Mouse (Mus musculus) induced T-regulatory cell, adult 2 months (primary cell): ENCODE data around the gene 1810009A15Rik.
A peak's percentile ranks its signal among the peaks of the same experiment; 100 is the strongest.
"Not testable (repeated sequence)": the region's sequence is repeated elsewhere in the genome, so short reads cannot be mapped to it uniquely, and the experiment has no call there.

Source experiments
- DNase-seq: peaks from one replicate; pipeline ENCODE4 v3.0.0-alpha.2; 2012; ENCODE audit warnings: low read depth

The 1810009A15Rik gene

DNA sequence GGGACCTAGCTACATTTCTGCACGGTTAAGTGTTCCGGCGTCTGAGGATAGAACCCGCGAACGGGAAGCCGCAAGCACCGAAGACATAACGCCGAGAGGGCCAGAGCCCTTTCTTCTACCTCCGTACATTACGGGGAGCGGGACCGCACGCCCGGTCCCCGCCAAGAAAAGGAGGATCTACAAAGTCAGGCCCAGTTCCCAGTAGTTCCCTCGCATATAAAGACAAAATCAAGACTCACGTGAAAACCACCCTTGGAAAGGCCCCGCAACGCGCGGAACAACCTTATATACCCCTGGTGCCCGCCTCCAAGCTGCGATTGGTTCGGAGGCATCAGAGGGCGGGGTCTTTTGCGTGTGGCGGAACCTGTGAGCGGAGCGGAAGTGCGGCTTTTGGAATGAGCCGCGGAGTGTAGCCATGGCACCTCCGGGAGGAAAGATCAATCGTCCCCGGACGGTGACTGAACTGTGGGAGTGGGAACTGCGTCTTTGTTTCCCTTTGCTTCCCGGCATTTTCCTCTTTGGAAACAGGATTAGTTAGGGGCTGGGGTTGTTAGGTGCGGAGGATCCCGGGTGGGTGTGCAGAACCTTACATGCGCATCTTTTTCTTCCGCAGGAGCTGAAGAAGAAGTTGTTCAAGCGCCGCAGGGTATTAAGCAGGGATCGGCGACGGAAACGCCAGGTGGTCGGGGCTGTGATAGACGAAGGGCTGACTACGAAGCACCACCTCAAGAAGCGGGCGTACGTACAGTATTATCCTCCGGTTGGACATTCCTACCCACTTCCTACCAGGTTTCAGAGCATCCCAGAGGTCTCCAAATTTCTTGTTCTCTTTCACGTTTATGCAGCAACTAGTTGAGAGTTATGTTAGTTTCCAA is at the start of gene 1810009A15Rik, which contains the start of gene Gm49416:
Gene 1810009A15Rik (plus strand): TSS at position 343 of the 875 bp plus-strand sequence.
Gene Gm49416 (plus strand): TSS at position 416 of the 875 bp plus-strand sequence.
- peak; percentile 99 for DNase-seq

DNA sequence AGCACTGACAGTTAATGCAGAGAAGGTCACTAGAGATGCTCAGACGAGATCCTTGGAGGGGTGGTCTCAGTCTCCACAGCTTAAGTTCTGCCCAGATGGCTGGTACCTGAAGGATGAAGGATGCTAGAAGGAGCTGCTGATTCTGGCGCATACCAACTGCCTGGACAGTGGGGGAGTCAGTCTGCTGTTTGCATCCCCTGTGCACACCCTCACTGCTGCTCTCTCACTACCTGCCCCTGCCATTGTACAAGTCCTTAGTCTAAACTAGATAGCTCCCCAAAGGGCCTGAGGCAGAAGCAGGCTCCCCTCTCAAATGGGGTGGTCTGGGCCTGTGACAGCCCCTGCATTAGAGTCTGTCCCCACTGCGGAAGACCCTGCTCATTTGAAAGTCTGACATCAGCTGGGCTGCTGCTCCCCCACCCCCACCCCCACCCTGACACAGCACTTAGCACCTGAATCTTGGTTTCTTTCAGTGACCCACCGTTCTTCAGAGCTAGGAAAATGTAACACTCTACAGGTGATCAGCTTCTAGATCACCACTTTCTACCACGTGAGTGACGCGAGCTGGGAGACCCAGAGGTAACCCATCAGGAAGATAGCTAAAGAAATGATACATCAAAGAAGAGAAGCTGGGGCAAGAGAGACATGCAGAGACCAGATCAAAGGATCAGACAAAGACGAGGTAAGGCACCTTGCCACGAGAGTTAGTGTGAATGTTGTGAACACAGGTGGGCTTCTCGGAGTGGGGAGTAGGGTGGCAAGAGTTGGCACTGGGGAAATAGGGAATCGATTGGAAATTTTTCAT is 49.3 kb upstream of the 1810009A15Rik start, which contains the start of gene Gng3:
Gene Gng3 (minus strand): TSS at position 92 of the 805 bp plus-strand sequence.
- DNase-seq, result peak; percentile 31

DNA sequence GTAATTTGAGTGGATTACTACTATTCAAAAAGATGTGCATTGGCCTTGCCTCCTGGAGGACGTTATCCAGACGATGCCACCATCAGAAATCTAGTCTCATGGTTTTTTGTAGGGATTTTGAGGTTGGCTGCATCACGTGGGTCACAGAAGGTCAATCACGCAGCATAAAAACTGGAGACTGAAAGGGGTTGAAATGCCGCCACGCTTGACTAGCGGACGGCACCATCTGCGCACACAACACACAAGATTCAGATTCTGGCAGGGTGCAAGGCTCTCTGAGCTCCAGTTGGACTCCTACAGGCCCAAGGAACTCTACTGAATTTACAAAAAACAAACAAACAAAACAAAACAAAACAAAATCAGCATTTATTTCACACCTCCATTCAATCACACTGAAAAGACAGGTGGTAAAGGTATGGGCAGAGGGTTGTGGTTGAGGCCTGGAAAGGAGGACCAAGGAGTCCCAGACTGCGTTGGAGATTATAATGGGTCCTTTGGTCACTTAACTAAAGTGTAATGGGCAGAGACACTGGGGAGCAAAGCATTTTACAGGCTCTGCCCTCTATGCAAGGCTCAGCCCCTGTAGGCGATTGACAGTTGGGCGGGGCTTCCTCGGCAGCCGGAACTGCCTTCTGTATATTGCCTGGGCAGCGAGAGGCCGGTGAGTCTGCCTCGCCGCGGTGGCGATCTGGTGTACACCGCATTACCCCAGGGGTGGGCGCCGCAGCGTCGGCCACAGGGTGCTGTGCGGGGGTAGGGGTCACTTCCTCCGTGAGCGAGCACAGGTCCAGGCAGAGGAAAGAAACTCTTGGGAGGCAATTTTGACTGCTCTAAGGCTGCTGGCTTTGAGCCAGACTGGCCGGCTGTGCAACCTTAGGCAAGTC is 48.5 kb upstream of the 1810009A15Rik start:
- peak; percentile 76 for DNase-seq

DNA sequence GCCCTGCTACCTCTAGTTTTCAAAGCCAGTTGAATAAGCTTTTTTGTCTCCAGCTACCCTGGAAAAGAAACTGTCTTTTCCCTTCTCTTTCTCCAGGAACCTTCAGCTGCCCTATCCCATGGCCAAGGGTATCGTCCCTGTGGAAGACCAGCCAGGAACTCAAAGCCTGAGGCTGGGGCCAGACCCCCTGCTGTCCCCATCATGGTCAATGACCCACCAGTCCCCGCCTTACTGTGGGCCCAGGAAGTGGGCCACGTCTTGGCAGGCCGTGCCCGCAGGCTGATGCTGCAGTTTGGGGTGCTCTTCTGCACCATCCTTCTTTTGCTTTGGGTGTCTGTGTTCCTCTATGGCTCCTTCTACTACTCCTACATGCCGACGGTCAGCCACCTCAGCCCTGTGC is 47.6 kb upstream of the 1810009A15Rik start:
- no peak for DNase-seq

DNA sequence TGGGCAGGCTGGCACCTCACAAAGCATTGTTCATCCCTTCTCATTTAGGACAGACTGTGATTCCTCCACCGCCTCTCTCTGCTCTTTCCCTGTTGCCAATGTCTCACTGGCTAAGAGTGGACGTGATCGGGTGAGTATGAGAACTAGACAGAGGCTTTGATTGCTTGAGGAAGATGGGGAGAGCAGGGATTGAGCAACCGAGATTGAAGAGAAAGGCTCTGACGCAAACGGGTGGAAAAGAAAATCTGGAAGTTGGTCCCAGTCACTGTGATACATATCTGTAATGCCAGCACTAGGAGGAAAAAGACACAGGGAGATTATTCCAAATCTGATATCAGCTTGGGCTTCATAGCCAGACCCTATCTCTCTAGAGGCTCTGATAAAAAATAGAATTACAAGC is 45.7 kb upstream of the 1810009A15Rik start:
- DNase-seq, result no peak

DNA sequence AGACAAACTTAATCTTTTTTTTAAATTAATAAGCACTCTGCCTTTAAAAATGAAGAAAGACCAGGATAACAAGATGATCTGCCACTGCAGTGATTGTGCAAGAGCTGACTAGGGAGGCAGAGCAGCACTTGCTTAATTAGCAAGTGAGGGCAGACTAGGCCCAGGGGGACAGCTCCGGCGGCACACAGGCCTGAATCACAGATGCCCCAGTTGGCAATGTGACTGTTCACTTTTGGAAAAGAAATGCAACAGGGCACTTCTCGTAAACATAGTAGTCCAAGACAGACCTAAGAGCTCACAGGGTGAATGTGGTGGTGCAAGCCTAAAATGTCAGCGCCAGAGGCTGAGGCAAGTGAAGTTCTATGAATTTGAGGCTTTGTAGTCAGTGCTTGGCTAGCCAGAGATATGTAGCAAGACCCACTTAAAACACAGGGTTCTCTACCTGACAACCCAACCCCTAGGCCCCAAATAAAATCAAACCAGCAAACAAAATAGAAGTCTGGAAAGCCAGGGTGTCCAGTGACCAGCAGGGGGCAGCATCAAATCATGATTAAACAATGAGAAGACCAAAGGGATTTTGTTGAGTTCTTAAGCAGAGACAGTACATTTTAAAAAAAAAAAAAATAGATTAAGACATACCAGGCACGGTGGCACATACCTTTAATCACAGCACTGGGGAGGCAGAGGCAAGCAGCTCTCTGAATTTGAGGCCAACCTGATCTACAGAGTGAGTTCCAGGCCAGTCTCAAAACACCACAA is 44.1 kb upstream of the 1810009A15Rik start:
- peak; percentile 91 for DNase-seq

DNA sequence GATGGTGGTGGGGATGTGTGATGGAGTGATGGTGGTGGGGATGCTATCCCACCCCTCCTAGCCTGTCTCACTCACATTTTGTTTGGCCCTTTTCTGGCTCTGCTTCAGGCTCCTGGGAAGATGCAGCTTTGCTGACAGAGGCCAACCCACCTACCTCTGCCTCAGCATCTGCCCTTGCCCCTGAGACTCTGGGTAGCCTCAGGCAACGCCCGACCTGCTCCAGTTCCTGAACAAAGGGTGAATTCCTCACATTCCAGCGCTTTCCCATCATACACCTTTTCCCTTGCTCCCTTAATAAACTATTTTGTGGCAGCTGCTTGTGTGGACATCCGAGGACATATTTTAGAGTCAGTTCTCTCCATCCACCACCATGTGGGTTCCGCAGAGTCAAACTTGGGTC is 40.3 kb upstream of the 1810009A15Rik start:
- no peak for DNase-seq

DNA sequence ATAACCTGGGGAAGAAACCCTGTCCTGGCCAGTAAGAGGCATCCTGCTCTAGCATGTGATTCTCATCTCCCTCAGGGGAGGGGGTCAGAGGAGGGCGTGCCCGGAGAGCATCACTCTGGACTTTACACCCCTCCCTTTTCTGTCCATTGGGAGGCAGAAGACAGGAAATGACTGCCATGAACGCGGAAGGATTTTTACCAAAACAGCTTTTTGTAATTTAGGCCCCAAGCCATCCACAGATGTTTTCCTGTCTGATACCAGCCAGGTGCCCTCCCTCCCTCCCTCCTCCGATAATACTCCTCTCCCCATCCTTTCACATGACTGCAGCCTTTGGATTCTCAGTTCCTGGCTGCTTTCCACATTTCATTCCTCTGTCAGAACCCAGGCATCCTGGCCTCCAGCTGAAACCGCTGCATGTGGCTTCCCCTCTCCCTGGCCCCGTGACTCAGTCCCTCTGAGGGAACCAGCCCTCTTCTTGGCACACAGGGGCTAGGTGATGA is 38.2 kb upstream of the 1810009A15Rik start, which contains the start of gene Lrrn4cl:
Gene Lrrn4cl (plus strand): TSS at position 367 of the 500 bp plus-strand sequence.
- DNase-seq, result no peak

DNA sequence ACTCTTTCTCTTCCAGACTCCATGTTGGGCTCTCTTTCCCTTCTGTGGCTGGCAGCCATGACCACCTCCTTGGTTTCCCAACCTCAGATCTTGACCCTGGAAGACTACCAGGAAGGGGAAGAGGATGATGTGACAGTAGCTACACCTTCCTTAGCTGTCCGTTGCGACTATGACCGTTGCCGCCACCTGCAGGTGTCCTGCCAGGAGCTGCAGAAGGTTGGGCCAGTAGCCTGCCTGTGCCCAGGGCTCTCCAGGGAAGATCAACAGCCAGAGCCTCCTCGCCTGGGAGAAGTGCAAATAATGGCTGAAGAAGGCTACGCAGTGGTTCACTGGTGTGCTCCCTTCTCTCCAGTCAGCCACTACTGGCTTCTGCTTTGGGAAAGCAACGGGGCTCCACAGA is 37.0 kb upstream of the 1810009A15Rik start:
- no peak for DNase-seq

DNA sequence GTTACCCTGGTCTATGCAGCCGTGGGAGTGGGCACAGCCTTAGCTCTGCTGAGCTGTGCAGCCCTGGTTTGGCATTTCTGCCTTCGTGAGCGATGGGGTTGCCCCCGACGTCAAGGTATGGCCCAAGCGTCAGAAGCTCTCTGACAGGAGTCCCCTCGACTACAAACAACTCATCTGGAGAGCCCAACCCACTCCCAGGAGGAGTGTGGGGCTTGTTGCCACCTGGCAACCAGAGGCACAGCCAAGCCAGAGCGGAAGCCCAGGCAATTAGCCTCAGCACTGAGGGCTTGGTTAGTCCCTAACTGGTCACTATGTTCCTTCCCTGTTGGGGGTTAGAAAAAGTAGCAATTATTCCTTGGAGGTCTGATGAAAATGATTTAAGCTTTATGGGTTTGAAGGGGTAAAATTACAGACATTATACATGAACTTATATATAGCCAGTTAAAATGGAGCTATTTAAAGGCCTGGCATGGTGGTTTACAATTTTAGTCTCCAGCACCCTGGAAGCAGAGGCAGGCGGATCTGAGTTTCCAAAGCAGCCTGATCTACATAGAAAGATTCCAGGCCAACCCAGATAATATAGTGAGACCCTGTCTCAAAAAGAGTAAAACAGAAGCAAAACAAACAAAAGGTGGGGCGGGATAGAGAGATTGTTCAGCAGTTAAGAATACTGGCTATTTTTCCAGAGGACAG is 36.3 kb upstream of the 1810009A15Rik start:
- no peak for DNase-seq

DNA sequence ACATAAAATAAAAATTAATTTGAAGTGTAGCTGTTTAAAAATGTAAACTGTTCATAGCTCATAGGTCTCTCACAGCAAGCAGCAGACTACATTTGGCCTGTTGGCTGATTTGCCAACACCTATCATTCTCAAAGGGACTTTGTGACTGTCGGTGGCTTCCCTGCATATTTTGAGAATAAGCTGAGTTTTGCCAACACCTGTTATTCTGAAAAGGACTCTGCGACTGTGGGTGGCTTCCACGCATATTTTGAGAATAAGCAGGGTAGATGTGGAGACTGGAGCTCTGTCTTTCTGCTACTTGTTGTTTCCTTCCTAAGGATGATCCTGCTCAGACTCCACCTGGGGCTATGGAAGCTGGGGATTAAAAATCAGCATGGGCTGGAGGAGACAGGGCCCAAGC is 35.5 kb upstream of the 1810009A15Rik start:
- DNase-seq, result no peak

DNA sequence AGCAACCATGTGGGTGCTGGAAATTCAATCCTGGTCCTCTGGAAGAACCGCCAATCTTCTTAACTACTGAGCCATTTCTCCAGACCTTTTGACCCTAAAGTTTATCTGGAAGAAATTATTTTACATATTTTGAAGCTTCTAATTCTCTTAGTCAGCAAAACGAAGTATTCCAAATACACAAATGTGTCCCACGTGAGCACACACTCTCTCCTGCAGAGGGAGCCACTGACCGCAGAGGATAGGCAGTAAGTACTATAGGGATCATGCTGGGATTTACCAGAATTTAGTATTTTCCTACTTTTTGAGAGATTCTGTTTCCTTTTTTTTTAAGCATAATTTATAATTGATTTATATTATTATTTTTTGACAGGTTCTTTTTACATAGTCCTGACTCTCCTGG is 31.0 kb upstream of the 1810009A15Rik start:
- DNase-seq, result peak; percentile 68

DNA sequence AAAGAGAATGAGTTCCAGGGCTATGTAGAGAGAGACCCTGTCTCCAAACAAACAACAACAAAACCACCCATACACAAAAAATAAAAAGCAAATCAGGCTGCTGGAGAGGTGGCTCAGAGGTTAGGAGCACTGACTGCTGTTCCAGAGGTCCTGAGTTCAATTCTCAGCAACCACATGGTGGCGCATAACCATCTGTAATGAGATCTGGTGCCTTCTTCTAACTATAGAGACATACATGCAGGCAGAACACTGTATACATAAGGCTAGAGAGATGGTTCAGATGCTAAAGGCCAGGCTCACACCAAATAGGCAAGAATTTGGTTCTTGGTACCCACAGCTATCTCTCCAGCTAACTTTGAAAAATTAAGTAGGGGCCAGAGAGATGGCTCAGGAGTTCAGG is 29.6 kb upstream of the 1810009A15Rik start:
- peak; percentile 75 for DNase-seq

DNA sequence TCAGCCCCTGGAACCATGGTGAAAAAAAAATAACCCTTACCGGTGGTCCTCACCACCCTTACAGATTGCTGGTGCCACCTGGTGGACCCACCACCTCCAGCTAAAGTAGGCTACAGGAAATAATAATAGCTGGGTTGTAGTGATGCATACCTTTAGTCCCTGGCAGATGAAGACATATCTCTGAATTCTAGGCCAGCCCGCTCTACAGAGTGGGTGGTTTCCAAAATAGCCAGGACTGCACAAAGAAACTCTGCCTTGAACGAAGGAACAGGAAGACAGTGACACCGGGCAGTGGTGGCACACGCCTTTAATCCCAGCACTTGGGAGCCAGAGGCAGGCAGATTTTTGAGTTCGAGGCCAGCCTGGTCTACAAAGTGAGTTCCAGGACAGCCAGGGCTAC is 24.4 kb upstream of the 1810009A15Rik start:
- DNase-seq, result no peak

DNA sequence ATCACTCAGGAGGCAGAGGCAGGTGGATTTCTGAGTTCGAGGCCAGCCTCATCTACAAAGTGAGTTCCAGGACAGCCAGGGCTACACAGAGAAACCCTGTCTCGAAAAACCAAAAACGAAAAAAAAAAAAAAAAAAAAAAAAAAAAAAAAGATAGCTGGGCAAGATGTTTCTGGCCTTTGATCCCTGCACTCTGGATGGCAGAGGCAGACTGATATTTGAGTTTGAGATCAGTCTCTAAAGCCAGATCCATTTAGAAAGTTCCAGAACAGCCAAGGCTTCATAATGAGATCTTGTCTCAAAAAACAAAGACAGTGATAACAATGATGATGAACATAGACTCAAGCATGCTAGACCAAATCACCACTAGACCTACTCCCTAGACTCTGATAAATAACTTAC is 18.3 kb upstream of the 1810009A15Rik start:
- DNase-seq, result not testable (repeated sequence)

DNA sequence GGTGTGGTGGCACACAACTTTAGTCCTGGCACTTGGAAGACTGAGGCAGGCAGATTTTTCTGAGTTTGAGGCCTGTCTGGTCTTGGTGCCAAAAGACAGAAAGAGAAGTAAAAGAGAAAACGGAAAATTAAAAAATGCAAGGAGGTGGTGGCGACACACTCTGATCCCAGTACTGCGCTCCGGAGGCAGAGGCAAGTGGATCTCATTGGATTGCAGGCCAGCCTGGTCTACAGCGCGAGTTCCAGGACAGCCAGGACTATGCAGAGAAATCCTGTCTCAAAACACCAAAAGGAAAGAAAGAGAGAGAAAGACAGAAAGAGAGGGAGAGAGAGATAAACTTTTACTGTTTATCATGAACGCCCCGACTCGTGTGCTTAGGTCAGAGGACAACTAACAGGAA is 17.8 kb upstream of the 1810009A15Rik start:
- DNase-seq, result no peak

DNA sequence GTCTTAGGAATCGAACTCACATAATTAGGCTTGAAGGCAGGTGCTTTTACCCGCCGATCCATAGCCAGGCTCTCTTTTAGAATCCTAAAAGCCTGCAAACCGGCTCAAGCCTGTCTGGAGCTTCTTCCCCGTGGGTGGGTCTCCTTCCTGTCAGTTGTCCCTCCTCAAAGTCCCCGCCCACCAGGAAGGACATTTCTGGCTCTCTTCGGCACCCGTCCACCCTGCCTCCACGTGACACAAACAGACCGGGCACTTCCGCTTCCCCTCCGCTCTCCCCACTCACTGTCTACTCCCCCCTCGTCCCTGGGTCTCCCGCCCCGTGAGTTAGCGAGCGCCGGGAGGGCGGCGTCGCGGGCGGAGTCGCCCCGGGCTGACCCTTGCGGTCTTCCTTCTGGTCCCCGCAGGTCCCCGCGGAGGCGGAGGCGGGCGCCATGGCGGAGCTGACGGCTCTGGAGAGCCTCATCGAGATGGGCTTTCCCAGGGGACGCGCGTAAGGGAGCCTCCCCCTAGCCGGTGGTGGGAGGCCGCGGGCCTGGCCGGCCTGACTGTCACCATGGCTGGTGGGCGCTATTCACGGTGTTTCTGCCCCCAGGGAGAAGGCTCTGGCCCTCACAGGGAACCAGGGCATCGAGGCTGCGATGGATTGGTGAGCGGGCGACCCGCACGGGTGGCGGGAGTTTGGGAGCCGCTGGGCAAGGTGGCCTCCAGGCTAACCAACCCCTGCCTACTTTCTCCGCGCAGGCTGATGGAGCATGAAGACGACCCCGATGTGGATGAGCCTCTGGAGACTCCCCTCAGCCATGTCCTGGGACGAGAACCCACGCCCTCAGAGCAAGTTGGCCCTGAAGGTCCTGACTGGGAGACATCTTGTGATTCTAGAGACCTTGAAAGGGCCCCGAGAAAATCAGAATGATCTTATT is 17.1 kb upstream of the 1810009A15Rik start, which contains the start of gene Ubxn1:
Gene Ubxn1 (plus strand): TSS at position 230 of the 920 bp plus-strand sequence.
- DNase-seq, result peak; percentile 97

DNA sequence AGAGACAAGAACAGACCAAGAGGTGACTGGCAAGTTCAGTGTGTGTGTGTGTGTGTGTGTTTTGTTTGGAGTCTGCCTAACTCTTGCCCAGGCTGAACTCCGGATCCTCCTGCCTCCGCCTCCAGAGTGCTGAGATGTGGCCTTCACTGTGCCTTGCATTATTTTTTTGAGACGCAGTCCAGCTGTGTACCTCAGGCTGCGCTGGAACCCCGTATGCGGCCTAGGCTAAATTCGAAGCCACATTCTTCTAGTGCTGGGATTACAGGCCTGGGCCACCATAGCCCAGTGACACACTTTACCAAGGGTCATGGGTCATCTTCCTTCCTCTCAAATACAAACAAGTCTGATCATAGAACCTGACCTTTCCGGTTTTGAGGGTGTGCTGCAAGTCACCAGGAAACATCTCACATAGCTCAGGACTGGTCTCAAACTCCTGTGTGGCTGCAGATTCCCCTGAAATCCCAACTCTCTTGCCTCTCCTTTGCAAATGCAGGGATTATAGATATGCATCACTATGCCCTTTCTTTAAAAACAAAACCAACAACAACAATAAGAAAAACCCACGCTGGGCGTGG is 16.3 kb upstream of the 1810009A15Rik start:
- DNase-seq, result peak; percentile 23

DNA sequence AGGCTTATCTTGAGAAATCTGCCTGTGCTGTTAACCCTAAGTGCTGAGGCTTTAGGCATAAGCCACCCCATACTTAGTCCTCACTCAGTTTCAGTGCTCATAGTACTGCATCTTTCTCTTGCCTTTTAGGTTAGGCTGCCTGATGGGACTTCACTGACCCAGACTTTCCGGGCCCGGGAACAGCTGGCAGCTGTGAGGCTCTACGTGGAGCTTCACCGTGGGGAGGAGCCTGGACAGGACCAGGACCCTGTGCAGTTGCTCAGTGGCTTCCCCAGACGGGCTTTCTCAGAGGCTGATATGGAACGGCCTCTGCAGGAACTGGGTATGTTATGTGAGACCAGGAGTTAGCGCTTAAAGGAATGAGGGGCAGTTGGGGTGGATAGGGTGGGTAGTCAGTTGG is 13.6 kb upstream of the 1810009A15Rik start:
- no peak for DNase-seq
